Mouse (Mus musculus): ENCODE measurements around the gene Mfsd12. TPM values are rescaled to one million over a fixed set of nuclear protein-coding genes. Genes with fewer than 3 reads are reported as not detected.

Gene Mfsd12
- total and polyA plus RNA-seq, 3 experiments = 22.5 to 29.0 TPM; not detected in 1

- DNase-seq (ENCODE audit: low read depth, low spot score) = no peak
- H3K36me3 ChIP-seq (ENCODE audit: control insufficient read depth in 1 of 2, insufficient read depth in 2 of 2, low read length in 2 of 2) = no peaks in the 10 kb centered on the region
- no peak overlapping the region for H3K4me3 ChIP-seq (ENCODE audit: control insufficient read depth in 1 of 2, insufficient read depth in 1 of 2, low read depth in 2 of 2, low read length in 2 of 2)
- peaks cover 6 to 14% of the 10 kb centered on the region in 2 experiments; a peak in 3 of 4 replicates for H3K4me1 ChIP-seq (ENCODE audit: control insufficient read depth in 1 of 2, insufficient read depth in 2 of 2, low read length in 2 of 2)
- no peaks in the 10 kb centered on the region for H3K27me3 ChIP-seq (ENCODE audit: control insufficient read depth in 1 of 2, insufficient read depth in 2 of 2, low read length in 2 of 2)
- H3K9me3 ChIP-seq (replicated peaks; ENCODE audit: insufficient read depth, low read length) = no peaks in the 10 kb centered on the region
- no peak overlapping the region for H3K27ac ChIP-seq (ENCODE audit: control insufficient read depth, low read depth, low read length)
- TF ChIP-seq USF2 (IDR thresholded peaks at IDR 0.05; ENCODE audit: borderline replicate concordance in 1 of 2, insufficient read depth in 1 of 2, low read depth in 1 of 2, low read length in 2 of 2) (no peak), MAX (IDR thresholded peaks at IDR 0.05; ENCODE audit: low read length) (no peak), UBTF (IDR thresholded peaks at IDR 0.05; ENCODE audit: borderline replicate concordance, insufficient read depth, low read depth, low read length) (no peak), NRF1 (IDR thresholded peaks at IDR 0.05; ENCODE audit: insufficient read depth, low read depth, low read length, poor library complexity, severe bottlenecking) (no peak), POLR2AphosphoS5 (IDR thresholded peaks at IDR 0.05; ENCODE audit: borderline replicate concordance, low read depth, low read length) (no peak), TAL1 (IDR thresholded peaks at IDR 0.05; ENCODE audit: low read length) (no peak), TBP (IDR thresholded peaks at IDR 0.05; ENCODE audit: low read depth, low read length) (no peak), GATA1 (IDR thresholded peaks at IDR 0.05; ENCODE audit: low read depth, low read length) (no peak), HCFC1 (IDR thresholded peaks at IDR 0.05; ENCODE audit: low read depth, low read length) (no peak), POLR2AphosphoS2 (IDR thresholded peaks at IDR 0.05; ENCODE audit: low read length) (no peak), MEF2A (IDR thresholded peaks at IDR 0.05; ENCODE audit: extremely low read depth, insufficient replicate concordance, low read depth, low read length, poor library complexity, severe bottlenecking) (no peak), ZMIZ1 (IDR thresholded peaks at IDR 0.05; ENCODE audit: low read depth, low read length) (no peak), E2F4 (IDR thresholded peaks at IDR 0.05; ENCODE audit: borderline replicate concordance, low read depth, low read length) (no peak), SMC3 (IDR thresholded peaks at IDR 0.05; ENCODE audit: low read depth, low read length) (no peak), ETS1 (IDR thresholded peaks at IDR 0.05; ENCODE audit: low read depth, low read length) (no peak), TCF12 (IDR thresholded peaks at IDR 0.05; ENCODE audit: low read depth, low read length) (no peak), KAT2A (conservative IDR thresholded peaks at IDR 0.05; ENCODE audit: low read depth, low read length) (no peak), CHD1 (IDR thresholded peaks at IDR 0.05; ENCODE audit: low read depth, low read length) (no peak), SIN3A (IDR thresholded peaks at IDR 0.05; ENCODE audit: low read length) (no peak)
- no peaks in the 10 kb centered on the region for H3K79me2 ChIP-seq (ENCODE audit: control insufficient read depth, insufficient read depth, low read length, poor library complexity)
- no peak overlapping the region for H3K9ac ChIP-seq (ENCODE audit: control insufficient read depth, low read depth, low read length, poor library complexity, severe bottlenecking)
Observed at GRCm38 (mm10) chr10:81395865-81396264, 38.6 kb downstream of the Mfsd12 start.

DNA sequence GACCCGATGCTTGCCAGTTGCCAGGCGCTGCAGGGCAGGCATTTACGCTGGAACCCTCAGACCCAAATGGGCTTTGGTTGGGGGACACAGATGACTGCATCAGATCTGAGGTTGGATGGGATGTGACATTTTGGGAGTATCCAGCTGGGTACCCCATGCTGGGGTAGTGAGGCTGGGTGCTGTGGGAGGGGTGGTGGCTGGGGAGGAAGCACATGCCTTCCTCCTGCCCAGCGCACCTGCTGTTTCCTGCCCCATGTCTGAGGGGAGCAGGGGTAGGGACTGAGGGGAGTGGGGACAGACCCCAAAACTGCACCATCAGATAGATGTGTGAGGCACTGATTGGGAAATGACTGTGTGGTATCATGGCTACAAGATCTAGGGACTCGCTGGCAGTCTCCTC is 39.5 kb downstream of the Mfsd12 start:
- no peaks in the 10 kb centered on the region for H3K36me3 ChIP-seq (ENCODE audit: control insufficient read depth in 1 of 2, insufficient read depth in 2 of 2, low read length in 2 of 2)
- H3K4me3 ChIP-seq (ENCODE audit: control insufficient read depth in 1 of 2, insufficient read depth in 1 of 2, low read depth in 2 of 2, low read length in 2 of 2) = no peak overlapping the region
- H3K4me1 ChIP-seq (ENCODE audit: control insufficient read depth in 1 of 2, insufficient read depth in 2 of 2, low read length in 2 of 2) = peaks cover 6 to 14% of the 10 kb centered on the region in 2 experiments; a peak in 3 of 4 replicates
- H3K27me3 ChIP-seq (ENCODE audit: control insufficient read depth in 1 of 2, insufficient read depth in 2 of 2, low read length in 2 of 2) = no peaks in the 10 kb centered on the region
- H3K79me2 ChIP-seq (ENCODE audit: control insufficient read depth, insufficient read depth, low read length, poor library complexity) = no peaks in the 10 kb centered on the region
- H3K27ac ChIP-seq (ENCODE audit: control insufficient read depth, low read depth, low read length) = no peak overlapping the region
- no peaks in the 10 kb centered on the region for H3K9me3 ChIP-seq (replicated peaks; ENCODE audit: insufficient read depth, low read length)
- H3K9ac ChIP-seq (ENCODE audit: control insufficient read depth, low read depth, low read length, poor library complexity, severe bottlenecking) = no peak overlapping the region
- TF ChIP-seq TAL1 (IDR thresholded peaks at IDR 0.05; ENCODE audit: low read length) = no peak
- no peak for DNase-seq (ENCODE audit: low read depth, low spot score)

Data from MEL (cell line).